Mouse (Mus musculus): Measurements from ENCODE around the gene Sult1b1.
"Not testable (repeated sequence)": the region's sequence is repeated elsewhere in the genome, so short reads cannot be mapped to it uniquely, and the experiment has no call there.

Gene Sult1b1

DNA sequence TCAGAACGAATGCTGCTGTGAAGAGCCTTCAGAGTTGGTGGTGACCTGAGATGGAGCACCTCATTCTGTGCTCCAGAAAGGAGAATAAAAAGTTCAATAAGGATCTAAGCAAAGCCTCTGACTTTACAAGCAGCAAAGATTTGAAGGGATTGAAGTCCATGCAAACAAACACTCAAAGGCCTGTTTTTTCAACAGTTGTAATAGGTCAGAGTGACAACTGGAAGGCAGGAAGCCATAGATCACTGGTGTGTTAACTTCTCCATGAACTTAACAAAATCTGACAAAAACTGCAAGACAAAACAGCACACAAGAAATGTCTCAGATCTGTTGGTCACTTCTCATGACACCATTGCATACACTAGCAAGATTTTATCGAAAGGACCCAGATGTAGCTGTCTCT, at the start of gene Sult1b1:
Gene Sult1b1 (minus strand): TSS at position 85 of the 400 bp plus-strand sequence.
- DNase-seq, result no peak

- DNase-seq, result no peak
Measured at GRCm38 (mm10) chr5:87580389-87580788, 42.4 kb upstream of the Sult1b1 start.

DNA sequence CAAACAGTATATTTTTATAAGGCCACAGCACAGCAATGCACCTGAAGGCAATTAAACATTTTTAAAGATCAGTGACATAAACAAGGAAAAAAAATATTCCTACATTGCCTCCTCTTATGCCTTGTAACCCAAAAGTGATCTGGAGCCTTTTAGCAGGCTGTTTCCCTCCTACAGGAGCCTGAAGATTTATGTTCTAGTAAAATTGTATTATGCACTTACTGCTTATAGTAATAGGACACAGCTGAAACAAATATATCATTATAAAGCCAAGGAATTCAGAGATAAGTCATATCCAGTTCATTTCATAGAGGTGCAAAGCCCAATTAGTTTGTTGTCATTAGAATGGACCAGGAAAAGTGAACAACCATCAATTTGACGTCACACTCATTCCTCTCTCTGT, 36.2 kb upstream of the Sult1b1 start:
- no peak for DNase-seq

DNA sequence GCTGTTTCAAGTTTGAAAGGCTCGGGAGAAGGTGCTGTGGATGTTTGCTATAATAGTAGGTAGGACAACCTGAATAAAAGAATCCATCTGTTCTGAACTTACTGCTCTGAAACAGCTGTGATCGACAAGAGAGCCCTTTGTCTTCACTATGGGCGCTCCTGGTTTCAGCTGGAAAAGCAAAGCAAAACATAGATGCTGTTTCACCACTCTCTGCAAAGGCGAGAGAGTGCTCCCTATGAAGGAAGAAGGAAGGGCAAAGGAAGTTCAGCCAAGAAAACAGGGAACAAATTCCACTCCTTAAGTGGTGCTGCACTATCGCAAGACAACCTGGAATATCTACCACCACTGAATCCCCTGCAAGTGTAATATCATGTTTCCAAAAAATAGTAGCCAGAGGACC, 35.5 kb upstream of the Sult1b1 start:
- DNase-seq, result no peak

- no peak for DNase-seq
Measured at GRCm38 (mm10) chr5:87572781-87573180, 34.8 kb upstream of the Sult1b1 start.

DNA sequence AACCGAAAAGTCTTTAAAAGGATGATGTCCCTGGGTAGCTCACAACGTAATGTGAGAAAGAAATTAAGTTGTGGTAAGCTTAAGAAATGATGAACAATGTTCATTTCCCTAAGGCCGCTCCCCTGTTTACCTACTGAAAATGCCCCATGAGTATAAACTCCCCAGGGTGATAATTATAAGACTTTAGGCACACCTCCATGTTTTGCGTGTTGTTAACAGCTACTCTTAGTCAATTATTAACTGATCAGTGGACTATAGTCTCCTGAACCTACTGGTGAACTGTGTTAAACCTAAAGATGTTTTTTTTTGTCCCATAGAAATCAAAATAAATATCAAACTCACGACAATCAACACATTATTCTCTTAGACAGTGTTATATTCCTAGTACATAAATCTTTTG, 30.9 kb upstream of the Sult1b1 start, which contains the start of gene Sult1d1:
Gene Sult1d1 (minus strand): TSS at position 183 of the 400 bp plus-strand sequence.
- DNase-seq, result no peak

GRCm38 (mm10) chr5:87567306-87567705, 29.3 kb upstream of the Sult1b1 start:
- DNase-seq, result no peak

GRCm38 (mm10) chr5:87562966-87563365, 25.0 kb upstream of the Sult1b1 start:
- DNase-seq, result peak; percentile 10

- no peak for DNase-seq
Measured at GRCm38 (mm10) chr5:87562526-87562925, 24.5 kb upstream of the Sult1b1 start.

DNA sequence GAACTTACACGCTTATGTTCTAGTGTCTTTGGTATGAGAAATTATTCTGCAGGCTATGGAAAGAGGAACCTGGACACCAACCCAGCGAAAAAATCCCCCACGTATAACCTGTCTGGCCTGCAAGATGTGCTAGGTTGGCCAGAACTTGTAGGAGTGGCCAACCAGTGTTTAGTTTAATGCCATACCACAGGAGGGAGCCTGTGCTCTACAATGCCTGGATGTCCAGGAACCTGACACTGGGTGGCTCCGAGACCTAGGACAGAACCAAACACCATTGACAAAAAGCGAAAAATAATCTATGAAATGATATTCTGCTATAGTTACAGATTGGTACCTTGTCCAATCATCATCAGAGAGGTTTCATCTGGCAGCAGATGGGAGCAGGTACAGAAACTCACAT, 22.1 kb upstream of the Sult1b1 start:
- DNase-seq, result no peak

- DNase-seq, result no peak
Measured at GRCm38 (mm10) chr5:87550935-87551334, 12.9 kb upstream of the Sult1b1 start.

- peak; percentile 59 for DNase-seq
Measured at GRCm38 (mm10) chr5:87535994-87536644, 1.9 kb downstream of the Sult1b1 start.

GRCm38 (mm10) chr5:87532288-87532687, 5.7 kb downstream of the Sult1b1 start:
- DNase-seq, result no peak

DNA sequence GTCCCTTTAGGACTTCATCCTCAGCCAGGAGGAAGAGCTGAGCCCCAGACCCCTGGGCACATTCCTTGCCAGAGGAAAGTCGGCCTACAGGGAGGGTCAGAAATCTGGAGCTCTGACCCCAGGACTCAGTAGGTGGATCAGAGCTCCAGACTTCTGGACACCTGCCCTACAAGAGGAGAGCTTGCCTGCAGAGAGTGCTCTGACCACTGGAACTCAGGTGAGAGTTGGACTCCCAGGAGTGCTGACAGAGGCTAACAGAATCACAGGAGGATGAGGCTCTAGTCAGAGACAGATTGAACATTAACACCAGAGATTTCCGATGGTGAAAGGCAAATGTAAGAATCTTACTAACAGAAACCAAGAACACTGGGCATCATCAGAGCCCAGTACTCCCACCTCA, 14.4 kb downstream of the Sult1b1 start:
- DNase-seq, result not testable (repeated sequence)

DNA sequence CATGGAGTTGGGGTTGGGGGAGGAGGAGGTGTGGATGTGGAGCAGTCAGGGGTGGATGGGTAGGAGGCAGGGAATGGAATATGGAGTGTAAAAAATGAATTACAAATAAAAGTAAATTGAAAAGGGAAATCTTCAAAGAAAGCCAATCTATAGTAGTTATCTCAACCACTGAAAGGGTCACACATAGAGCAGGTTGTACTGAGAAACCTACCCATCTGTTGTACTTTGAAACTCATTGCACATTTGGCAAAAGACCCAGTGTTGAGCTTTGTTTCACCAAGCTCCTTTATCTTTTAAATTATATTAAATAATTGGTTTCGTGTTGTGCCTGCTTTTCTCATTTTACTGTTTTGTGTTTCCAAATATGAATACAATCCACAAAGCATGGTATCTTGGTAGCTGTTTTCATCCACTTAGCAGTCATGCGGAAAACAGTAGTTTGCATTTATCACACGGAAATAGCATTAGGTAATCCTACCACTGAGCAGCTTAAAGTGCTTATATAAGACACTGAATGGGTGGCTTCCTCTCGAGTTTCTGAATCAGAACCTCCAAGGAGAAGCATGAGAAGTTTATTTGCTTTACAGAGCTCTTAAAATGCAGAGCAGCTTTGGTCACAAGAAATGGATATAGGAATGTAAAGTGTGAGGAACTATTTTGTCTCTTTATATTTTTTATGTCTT, 32.1 kb downstream of the Sult1b1 start:
- no peak for DNase-seq

GRCm38 (mm10) chr5:87502687-87503086, 35.3 kb downstream of the Sult1b1 start:
- no peak for DNase-seq

DNA sequence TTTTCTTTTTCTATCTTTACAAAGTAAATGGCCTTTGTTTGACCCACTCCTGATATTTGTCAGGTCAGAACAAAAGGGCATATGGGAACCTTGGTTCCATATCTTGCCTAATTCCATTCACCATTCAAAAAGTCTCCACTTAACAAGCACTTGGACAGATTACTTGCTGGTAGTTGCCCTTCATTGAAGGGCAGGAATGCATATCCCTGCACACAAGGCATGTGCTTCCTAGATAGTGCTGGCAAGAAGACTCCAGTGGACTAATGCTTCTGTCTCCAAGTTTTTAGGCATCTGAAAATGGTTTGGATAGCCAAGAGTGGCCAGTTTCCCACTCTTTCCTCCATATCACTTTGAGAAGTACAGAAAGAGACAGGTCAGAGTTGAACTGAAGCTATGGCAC, 38.7 kb downstream of the Sult1b1 start:
- DNase-seq, result no peak

DNA sequence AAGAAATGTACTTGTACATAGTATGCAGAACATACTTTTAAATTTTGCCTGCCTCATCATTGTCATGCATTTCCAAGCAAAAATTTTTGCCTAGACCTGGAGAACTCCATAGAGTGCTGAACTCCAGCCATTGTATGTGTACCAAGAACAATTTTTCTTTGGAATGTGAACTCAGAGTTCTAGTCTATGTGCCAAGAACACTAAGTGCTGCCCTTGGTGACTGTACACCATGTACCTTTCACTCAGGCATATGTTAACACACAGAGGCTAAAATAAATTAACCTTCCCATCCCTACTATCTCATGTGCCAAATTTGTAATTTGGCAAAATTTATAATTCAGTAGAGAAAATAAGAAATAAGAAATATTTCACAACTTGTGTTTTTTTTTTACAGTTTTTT, 39.1 kb downstream of the Sult1b1 start:
- no peak for DNase-seq

DNA sequence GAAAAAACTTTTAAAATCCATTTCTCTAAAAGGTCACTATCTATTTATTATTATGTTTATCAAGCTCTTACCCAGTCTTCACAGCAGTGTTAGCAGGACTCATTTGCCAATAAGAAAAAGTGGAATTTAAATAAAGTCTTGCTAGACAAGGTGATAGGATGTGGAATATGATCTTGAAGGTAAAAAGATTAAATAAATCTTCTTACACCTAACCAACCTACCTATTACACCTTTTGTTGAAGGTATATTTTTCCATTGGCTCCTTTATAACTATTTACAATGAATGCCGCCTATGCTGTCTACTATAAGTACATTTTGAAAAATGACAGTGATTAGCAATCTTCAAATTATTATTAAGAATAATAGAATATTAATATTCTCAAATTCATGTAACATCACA, 47.2 kb downstream of the Sult1b1 start, which contains the start of gene Ugt2a1:
Gene Ugt2a1 (minus strand): TSS at position 101 of the 400 bp plus-strand sequence.
- no peak for DNase-seq

DNA sequence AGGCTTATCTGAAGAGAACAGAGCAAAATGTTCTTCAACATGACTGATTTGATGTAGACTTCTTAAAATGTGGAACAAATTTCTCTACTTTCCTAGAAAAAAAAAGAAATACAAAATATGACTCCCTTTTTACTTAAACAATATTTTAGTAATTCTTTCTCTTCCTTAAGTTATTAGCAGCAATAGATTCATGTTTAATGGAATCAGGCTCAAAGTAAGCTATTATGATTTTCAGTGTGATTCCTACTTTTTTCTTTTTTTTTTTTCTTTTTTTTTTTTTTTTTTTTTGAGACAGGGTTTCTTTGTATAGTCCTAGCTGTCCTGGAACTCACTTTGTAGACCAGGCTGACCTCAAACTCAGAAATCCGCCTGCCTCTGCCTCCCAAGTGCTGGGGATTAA, 51.3 kb downstream of the Sult1b1 start, which contains the start of gene Gm43638:
Gene Gm43638 (minus strand): TSS at position 101 of the 400 bp plus-strand sequence.
- not testable (repeated sequence) for DNase-seq

DNA sequence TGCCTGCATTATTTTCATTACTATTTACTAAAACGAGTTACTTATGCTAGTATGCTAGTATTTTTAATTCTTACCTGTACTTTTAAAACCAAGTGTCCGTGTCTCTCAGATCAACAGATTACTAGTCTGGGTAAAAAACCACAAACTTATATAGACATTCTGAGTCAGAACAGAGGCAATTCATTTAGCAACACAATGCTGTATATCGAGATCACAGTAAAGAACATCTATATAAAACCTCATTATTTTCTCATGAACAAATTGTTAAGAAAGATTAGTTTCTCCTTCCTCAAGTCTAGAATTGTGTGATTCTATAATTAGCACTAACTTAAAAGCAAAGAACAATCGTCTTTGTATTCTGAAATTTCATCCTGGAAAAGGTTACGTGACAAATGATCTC, 55.8 kb downstream of the Sult1b1 start, which contains the start of gene Ugt2a2:
Gene Ugt2a2 (minus strand): TSS at position 101 of the 400 bp plus-strand sequence.
- DNase-seq, result no peak

Measured in kidney, postnatal 10 days (tissue).